Comparison of ENCODE assay signal across 24 mouse cellular contexts in genomic region chr12:30008741-30009140, GRCm38 (mm10).
"Had no signal": no experiment of that assay in that cellular context is flagged by ENCODE, and none has a peak within 500 bp of the region (broad histone marks: within the 10 kb centered on the region; RNA-seq: fewer than 3 reads in every experiment).

No protein-coding gene starts in this region.

- H3K4me1 ChIP-seq: heart, embryonic 12.5 days; hindbrain, embryonic 10.5 days; intestine, embryonic 15.5 days; limb, embryonic 10.5 days; limb, embryonic 12.5 days; liver, embryonic 13.5 days; liver, embryonic 15.5 days had no signal

- ATAC-seq: inflammation-experienced regulatory T-cells, adult 6 months; intestine, embryonic 15.5 days; intestine, postnatal 0 days had no signal

- H3K4me3 ChIP-seq: heart, adult 2 months; heart, embryonic 12.5 days; hindbrain, embryonic 10.5 days; hindbrain, embryonic 12.5 days; hindbrain, embryonic 15.5 days; intestine, embryonic 15.5 days; layer of hippocampus, adult 2 months; left cerebral cortex, adult 2 months; limb, embryonic 10.5 days; limb, embryonic 12.5 days; liver, embryonic 13.5 days; liver, embryonic 15.5 days had no signal

- H3K27ac ChIP-seq: heart, adult 2 months; hindbrain, embryonic 10.5 days; hindbrain, embryonic 12.5 days; hindbrain, embryonic 15.5 days; intestine, embryonic 15.5 days; layer of hippocampus, adult 2 months; left cerebral cortex, adult 2 months; limb, embryonic 10.5 days; limb, embryonic 12.5 days; liver, embryonic 13.5 days; liver, embryonic 15.5 days had no signal

- DNase-seq: gastrocnemius, postnatal 14 days; gastrocnemius, postnatal 36 days; heart, adult 11 months; heart, adult 2 months; heart, postnatal 4 days; kidney, adult 18-20 months; kidney, adult 8-10 months; kidney, postnatal 10 days; kidney, postnatal 25 days; kidney, postnatal 4 days; liver; liver, embryonic 13.5 days had no signal
